Mouse (Mus musculus) cerebellum, adult 11 months (tissue): ENCODE measurements around the gene Leng8.

Experiments used
- DNase-seq: peaks from one replicate; pipeline ENCODE4 v3.0.0; 2022

Gene Leng8

DNA sequence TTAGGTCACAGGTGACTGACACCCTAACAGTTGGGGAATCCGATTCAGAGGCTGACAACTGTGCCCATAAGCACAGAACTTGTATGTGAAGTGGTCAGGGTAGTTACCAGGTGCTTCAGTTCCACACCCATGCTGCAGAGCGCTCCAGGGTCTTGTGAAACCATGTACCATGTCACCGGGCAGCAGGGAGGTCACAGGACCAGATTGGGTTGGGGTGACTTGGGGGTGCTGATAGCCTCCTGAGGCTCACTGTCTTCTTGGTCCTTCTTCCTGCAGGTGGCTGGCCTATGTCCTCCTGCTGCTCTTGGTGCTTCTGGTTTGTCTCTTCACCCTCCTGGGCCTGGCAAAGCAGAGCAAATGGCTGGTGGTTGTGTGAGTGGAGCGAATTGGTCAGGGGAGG lies 8.9 kb upstream of the Leng8 start:
- DNase-seq, result no peak

DNA sequence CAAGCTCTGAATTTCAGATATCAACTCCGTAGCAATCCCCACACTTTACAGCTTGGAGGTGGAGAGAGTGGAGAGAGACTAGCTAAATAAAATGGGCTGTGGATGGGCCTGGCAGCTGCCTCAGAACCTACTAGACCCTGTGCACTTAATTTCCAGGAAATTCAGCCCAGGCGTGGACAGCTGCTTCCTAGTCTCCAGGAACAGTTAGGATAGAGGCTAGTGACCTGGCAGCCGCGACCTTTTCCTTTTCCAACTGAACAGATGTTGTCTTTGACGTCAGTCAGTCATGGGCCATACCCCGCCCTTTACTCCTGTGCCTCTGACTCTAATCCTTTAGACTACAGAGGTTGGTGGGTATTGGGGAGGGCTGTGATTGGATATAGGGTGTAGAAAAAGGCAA lies 8.0 kb upstream of the Leng8 start:
- DNase-seq, result no peak

DNA sequence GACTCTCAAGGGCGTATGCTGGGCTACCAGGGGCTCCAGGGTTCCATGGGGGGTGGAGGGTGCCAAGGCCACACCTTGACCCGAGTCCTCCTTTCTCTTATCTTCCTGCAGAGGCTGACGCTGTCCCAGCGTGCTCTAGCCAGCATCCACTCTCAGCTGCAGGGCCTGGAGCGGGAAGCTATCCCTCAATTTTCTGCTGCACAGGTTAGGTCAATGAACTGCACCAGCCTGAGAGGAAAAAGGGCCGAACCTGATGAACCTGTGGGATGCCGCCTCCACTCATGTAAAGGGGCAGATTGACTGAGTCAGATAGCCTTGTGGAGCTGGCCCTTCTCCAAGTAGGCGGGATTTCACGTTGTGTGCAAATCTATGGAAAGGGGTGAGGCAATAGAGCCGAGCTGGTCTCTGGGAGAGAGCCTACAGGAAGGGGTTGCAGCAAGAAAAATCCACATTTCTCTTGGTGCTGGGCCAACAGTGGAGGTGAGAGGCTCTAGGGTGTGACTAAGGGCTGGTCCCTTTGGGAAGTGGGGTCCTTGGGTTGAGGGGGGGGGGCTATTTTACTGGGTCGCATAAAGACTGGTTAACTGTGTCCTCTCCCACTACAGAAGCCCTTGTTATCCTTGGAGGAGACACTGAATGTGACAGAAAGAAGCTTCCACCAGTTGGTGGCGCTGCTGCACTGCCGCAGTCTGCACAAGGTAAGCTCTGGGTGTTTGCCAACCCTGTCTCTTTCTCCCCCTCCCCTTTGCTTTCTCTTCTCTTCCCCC lies 6.0 kb upstream of the Leng8 start:
- peak; percentile 81 for DNase-seq

DNA sequence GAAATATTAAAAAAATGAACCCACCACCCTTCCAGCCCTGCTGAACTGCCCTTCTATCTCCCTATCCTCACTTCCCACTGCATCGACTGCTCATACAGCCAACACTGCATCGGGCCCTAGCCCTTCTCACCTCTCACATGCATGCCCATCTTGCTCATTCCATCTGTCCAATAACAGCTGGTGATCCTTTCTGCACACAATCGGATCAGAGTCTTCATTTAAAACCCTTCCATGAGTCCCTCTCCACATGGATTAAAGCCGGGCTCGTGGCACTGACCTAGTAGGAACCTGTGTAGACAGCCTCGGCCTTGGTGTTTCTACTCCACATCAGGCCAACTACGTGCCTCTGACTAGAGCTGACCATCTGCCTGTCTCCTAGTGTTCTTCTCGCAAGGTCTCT lies 4.9 kb upstream of the Leng8 start:
- no peak for DNase-seq

DNA sequence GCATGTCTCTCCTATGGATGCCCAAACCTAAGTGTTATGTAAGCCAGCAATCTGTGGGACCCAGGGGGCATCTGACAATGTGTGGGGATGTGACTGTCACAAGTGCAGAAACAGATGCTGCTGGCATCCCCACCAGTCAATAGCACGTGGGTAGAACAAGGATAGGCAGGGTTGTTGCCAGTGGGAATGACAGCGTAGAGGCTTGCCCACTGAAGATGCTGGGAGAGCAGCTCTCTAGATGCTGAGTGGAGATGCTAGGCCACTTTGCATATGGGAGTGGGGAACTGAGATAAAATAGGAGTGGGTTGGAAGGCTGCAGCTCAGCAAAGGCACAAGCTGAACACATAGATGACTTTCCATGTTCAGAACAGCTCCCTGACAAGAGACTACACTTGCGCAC lies 4.3 kb upstream of the Leng8 start:
- no peak for DNase-seq

DNA sequence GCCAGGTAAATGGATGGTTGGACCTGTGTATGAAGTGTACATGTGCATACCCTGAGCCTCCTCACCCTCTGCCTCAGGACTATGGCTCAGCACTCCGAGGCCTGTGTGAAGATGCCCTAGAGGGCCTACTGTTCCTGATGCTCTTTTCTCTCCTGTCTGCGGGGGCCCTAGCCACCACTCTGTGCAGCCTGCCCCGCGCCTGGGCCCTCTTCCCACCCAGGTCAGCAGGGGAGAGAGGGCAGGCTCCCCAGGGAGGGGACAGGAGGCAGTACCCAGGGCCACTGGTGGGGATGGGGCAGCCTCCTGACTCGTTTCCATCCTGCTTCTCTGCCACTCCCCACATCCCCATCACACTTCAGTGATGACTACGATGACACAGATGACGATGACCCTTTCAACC lies 3.8 kb upstream of the Leng8 start:
- DNase-seq, result no peak

DNA sequence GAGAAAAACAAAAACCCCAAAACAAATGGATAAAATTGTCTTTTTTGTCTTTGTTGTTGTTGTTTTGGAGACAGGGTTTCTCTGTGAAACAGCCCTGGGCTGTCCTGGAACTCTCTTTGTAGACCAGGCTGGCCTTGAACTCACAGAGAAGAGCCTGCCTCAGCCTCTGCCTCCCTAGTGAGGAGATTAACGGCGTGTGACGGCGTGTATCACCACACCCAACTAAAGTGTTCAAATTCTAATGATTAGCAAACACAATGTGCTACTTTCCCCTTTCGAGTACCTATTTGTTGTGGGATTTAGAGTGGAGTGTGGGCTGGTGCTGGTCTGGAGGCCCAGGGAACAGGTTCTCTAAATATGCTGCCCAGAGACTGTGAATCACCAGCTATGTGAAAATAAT lies 1.9 kb upstream of the Leng8 start:
- no peak for DNase-seq

DNA sequence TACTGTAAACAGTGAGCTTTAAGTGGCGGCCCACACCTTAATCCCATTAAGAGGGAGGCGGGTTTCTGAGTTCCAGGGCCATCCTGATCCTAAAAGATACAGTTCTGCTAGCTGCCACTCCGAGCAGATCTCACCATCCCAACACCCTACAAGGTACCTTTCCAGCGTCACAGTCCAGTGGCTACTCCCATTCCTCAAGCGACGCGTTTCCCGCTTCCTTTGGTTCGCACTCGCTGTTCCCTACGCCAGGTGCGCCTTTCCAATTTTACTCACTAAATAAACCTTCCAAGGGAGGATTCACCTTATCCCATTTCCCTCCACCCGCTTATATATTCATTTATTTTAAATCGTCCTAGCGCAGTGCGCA lies 452 bp upstream of the Leng8 start:
- no peak for DNase-seq

DNA sequence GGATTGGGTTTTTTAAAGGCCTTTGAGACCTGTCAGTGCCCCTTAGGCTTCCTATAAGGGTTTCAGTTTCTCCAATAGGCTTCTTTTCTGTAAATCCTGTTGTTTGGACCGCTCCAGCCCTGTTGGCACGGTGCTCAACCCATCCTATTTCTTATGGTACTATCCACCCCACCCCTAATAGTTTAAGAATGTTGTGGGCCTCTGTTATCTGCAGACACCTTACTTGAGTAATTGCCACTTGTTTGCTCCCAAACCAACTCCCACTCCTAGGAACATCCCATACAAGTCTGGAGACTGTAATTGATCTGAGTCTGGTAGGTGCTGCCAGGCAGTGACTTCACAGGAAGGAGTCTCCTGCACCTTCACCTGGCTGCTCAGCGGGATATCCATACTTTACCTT lies 907 bp downstream of the Leng8 start:
- DNase-seq, result no peak

DNA sequence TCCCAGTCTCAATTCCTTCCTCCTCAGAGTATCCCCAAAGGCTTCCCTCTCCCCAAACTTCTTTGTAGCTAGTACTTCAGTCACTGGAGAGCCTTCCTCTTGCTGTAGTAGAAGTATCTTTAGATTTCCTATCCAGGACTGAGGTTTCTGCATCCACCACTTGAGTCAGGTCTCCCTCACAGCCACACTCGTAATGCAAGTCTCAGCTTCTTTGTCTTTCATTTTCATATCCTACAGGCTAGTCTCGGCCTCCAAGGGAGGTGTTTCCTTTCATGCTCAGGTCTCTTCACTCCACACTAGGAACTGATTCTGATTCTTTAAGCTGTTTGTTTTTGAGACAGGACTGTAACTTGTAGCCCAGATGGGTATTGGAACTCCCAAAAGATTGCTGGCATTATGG lies 1.3 kb downstream of the Leng8 start:
- no peak for DNase-seq

DNA sequence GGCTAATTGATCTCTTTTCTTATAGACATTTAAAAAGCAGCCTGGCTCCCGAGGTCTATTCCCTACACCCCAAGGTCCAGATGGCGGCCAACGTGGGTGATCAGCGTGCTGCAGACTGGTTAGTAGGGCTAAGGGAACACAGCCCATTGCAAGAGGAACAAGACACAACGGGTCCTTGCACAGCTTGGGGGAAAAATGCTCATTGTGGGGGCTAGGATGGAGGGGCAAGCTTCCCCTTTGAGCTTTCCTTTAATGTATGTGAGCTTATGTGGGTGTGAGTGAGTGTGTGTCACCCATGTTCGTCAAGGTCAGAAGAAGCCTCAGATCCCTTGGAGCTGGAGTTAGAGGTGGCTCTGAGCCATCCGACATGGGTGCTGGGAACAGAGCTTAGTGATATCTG lies 1.8 kb downstream of the Leng8 start:
- DNase-seq, result no peak

DNA sequence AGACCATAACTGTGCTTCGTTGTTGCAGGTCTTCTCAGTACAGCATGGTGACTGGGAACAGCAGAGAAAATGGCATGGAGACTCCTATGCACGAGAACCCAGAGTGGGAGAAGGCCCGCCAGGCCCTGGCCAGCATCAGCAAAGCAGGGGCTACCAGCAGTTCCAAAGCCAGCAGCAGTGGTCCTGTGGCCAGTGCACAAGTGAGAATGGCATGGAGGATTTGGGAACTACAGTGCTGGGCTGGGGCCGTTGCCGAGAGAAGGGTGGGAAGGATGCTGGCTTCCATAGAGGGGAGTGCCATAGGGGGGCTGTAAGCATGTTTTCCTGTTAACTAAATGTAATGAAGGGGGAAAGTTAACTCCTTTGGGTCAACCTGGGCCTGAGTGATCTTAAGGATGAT lies 2.6 kb downstream of the Leng8 start:
- DNase-seq, result no peak

DNA sequence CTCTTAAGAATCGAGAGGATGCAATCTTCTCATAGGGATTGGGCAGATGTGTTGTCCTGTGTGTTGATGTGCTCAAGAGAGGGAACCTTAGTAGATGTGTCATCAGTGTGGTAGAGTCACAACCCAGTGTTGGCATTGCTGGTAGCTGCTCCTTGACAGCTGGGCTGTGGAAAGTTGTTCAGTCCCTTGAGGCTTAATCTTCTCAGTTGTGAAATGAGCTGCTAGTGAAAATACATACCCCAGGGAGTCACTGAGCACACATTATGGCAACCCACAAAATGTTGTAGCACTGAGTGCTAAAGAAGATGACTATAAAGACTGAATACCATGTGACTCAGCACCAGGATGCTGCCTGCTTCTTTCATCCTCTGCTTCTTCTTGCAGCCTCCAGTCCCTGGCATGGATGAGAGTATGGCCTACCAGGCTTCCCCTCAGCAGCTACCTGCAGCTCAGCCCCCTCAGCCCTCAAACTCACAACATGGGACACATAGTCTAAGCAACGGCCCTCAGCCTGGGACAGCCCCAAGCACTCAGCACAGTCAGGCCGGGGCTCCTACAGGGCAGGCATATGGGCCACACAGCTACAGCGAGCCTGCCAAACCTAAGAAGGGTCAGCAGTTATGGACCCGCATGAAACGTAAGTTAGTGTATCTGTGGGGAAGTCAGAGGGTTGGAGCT lies 4.9 kb downstream of the Leng8 start:
- no peak for DNase-seq

DNA sequence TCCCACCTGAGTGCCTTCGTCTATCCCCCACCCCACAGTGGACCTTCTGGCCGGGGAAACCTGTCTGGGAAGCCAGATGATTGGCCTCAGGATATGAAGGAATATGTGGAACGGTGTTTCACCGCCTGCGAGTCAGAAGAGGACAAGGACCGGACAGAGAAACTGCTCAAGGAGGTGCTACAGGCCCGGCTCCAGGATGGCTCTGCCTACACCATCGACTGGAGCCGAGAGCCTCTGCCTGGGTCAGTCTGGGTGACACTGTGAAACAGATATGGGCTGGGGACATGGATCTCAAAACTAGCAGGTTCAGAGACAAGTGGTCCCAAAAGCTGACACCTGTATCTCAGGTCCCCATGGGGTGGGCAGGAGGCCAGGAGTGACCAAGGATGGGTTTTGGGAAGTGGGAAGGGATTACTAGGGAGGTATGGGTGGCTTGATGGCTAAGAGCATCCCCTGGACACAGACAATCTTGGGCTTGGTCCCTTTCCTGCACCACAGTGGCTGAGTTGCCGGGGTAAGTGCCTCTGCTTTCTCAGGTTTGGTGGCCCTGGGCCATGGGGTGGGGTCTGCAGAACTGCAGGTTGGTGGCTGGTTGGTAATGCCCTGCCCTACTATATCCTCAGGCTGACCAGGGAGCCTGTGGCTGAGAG lies 6.1 kb downstream of the Leng8 start:
- DNase-seq, result no peak

DNA sequence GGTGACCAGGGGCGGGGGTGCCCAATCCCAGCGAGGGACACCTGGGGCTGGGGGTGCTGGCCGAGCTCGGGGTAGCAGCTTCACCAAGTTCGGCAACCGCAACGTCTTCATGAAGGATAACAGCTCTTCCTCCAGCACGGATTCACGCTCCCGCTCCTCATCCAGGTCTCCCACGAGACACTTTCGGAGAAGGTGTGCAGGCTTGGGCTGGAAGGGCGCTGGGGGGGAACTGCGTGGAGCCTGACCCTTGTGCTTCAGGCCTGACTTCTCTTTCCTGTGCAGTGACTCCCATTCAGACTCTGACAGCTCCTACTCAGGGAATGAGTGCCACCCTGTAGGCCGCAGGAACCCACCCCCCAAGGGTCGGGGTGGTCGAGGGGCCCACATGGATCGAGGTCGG lies 6.7 kb downstream of the Leng8 start:
- no peak for DNase-seq

DNA sequence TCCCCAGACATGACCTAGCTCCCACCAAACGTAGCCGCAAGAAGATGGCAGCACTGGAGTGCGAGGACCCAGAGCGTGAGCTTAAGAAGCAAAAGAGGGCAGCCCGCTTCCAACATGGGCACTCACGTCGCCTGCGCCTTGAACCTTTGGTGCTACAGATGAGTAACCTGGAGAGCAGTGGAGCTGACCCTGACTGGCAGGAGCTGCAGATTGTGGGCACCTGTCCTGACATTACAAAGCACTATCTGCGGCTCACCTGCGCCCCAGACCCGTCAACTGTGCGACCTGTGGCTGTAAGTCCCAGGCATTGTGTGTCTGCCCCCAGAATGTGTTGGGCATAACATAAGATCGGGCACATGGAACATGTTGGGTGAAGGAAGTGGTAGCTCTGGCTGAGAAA lies 7.2 kb downstream of the Leng8 start:
- no peak for DNase-seq

DNA sequence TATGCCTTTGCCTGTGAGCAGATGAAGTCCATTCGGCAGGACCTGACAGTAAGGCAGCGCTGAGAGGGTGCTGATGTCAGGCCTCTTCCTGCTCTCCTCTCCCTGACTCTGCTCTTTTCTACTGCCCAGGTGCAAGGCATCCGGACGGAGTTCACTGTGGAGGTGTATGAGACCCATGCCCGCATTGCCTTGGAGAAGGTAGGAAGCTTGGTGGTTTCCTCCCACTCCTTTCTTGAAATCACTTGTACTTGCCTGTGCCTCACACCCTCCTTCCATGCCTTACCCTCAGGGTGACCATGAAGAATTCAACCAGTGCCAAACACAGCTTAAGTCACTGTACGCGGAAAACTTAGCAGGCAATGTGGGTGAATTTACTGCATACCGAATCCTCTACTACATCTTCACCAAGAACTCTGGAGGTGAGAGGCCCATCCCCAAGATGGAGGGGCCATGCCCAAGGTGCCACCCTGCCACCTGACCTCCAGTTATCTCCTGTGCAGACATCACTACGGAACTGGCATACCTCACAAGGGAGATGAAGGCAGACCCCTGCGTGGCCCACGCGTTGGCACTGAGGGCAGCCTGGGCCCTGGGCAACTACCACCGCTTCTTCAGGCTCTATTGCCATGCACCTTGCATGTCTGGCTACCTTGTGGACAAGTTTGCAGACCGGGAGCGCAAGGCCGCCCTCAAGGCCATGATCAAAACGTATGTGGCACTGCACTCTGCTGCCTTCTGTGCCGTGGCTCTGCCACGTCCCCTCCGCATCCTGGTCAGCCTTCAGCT lies 8.1 kb downstream of the Leng8 start:
- no peak for DNase-seq

DNA sequence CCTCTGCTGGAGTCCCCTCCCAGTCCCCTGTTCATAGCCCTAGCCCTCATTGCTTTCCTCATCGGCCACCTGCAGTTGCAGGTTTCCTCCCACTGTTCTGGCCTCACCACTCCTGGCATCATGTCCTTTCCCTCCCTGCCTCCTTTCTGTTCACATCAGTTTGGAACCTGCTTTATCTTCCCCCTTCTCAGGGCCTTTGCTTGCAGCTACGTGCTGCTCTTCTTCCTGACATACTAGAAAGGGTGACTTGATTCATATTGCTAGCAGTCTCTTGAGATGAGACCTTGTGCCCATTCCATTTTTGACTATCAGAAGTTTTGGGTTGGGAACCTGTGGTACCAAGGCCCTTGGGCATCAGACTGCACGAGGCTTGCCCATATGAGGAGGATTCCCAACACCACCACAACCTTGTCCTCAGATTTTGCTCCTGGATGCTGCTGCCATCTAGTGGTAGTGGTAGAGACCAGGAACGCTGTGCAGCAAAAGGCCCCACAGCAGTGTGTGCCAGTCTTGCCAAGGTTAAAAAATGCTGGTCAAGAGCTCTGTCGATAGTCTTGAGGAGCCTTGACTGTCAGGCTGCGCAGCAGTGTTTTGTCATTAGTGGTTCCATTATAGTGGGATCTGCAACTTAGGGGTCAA lies 8.8 kb downstream of the Leng8 start:
- no peak for DNase-seq

DNA sequence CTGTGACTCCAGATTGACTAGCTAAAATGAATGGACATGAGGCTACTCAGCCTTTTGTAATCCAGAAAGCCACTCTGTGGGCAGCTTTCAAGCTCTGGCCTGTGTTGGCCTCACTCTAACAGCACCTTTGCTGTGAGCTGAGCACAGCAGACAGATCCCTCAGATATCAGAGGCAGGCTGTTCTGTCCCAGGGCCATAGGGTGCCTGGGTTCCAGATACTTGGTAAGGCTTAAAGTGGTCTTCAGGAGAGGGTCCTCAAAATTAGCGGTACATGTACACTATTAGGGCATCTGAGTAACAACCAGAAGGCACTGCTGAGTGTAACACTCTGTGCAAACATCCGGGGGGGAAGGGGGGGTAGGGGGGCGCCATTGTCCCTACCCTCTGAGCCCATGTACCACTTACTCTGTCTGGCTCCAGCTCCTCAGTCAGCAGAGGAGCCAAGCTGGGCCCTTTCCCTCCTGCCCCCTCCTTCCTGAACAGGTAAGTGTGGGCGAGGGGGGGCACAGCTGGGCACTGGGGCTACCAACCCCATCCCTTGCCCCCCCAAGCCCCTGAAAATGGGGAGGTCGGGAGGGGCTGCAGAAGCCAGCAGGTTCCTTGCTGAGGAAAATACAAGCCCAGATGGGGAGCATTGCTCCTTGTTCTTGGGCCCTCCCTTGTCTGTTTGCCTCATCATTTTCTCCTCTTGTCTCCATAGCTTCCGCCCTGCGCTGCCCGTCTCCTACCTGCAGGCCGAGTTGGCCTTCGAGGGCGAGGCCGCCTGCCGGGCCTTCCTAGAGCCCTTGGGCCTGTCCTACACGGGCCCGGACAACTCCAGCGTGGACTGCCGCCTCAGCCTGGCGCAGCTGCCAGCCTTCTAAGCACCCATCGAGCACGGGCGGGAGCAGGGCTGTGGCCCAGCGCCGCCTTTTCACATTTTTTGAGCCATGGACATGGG lies 9.7 kb downstream of the Leng8 start:
- DNase-seq, result no peak

DNA sequence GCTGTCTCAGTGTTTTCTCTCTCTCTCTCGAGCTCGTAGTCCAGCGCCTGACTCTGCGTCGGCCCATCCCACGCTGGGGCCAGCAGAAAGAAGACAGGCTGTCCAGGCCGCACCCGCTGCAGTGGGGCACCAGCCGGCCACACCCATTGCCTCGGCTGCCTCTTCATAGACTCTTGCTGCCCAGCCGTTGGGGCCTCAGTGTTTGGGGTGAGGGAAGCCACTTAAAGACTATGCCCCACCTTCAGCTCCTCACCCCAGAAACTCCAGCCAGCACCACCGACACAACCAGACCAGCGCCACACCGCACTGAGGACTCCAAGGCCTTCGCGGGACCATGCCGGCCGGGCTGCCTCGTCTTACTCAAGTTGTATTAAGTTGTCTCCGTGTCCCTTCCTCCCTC lies 10.5 kb downstream of the Leng8 start:
- no peak for DNase-seq

DNA sequence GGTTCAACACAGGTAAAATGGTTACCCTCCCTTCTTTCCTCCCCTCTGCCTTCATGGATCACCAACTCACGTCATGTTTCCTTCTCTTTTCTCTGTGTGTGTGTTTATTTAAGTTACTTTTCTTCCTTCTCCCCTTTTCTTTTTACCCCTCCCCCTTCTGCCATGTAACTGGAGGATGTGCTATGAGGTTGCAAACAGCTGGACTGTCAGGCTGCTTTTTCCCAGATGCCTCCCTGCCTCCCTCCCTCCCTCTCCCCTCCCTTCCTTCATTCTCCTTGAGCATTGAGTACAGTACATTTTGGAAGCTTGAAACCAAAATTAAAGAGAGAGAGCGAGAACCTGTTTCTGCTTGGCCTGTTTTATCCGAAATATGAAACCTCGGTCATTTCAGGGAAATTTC lies 11.0 kb downstream of the Leng8 start:
- DNase-seq, result no peak
